Mouse (Mus musculus) E14TG2a.4 (cell line): Measurements from ENCODE around the gene Vps25.

Experiments used
- H3K27me3 ChIP-seq: 2 replicates; pipeline ENCODE4 v1.6.1; 2014; ENCODE audit warnings: low read length, control low read depth; ENCODE audit not compliant: insufficient read depth
- H3K36me3 ChIP-seq: 2 replicates; pipeline ENCODE4 v1.6.1; 2014; ENCODE audit warnings: low read length, control low read depth; ENCODE audit not compliant: insufficient read depth
- H3K4me1 ChIP-seq: replicated peaks from 2 replicates; pipeline ENCODE4 v1.6.1; 2014; ENCODE audit warnings: low read depth, low read length, control low read depth
- H3K4me3 ChIP-seq: replicated peaks from 2 replicates; pipeline ENCODE4 v1.5.1; 2014; ENCODE audit warnings: mild to moderate bottlenecking, low read length
- H3K9me3 ChIP-seq: 2 replicates; pipeline ENCODE4 v1.6.1; 2014; ENCODE audit warnings: low read length, control low read depth
- CTCF ChIP-seq: conservative IDR thresholded peaks from 2 replicates; pipeline ENCODE4 v1.5.1; 2014; ENCODE audit warnings: low read length
- NANOG ChIP-seq: IDR thresholded peaks from 2 replicates; pipeline ENCODE4 v1.6.1; 2014; ENCODE audit warnings: borderline replicate concordance, low read length, mixed read lengths
- POU5F1 ChIP-seq: IDR thresholded peaks from 2 replicates; pipeline ENCODE4 v1.6.1; 2014; ENCODE audit warnings: low read length, borderline replicate concordance

The Vps25 gene

GRCm38 (mm10) chr11:101226065-101226701 is 27.3 kb upstream of the Vps25 start, which contains the start of gene Ezh1:
TSS of gene Ezh1 (minus strand) at chr11:101226463.
- H3K4me3 ChIP-seq, result peak within 1 kb of the TSS; percentile 86
- peaks cover 56% of the 10 kb centered on the region for H3K4me1 ChIP-seq
- peaks cover 4% of the 10 kb centered on the region; the same call in 1 of the 2 replicates for H3K36me3 ChIP-seq
- no peaks in the 10 kb centered on the region for H3K9me3 ChIP-seq
- no peak for TF ChIP-seq POU5F1
- no peak for TF ChIP-seq NANOG
- TF ChIP-seq CTCF, result no peak; the same call in 1 of the 2 replicates
- no peaks in the 10 kb centered on the region for H3K27me3 ChIP-seq

GRCm38 (mm10) chr11:101229361-101229900 is 24.1 kb upstream of the Vps25 start:
- TF ChIP-seq POU5F1 (no peak), CTCF (no peak), NANOG (no peak)
- Histone ChIP-seq H3K36me3 (peaks cover 3% of the 10 kb centered on the region; the same call in 1 of the 2 replicates), H3K27me3 (no peaks in the 10 kb centered on the region), H3K4me1 (peaks cover 79% of the 10 kb centered on the region), H3K4me3 (peak overlapping the region; percentile 23), H3K9me3 (peaks cover 7% of the 10 kb centered on the region; the same call in 1 of the 2 replicates)

GRCm38 (mm10) chr11:101230061-101230511 is 23.4 kb upstream of the Vps25 start:
- no peaks in the 10 kb centered on the region for H3K36me3 ChIP-seq
- H3K9me3 ChIP-seq, result peaks cover 7% of the 10 kb centered on the region; the same call in 1 of the 2 replicates
- peaks cover 75% of the 10 kb centered on the region for H3K4me1 ChIP-seq
- H3K27me3 ChIP-seq, result no peaks in the 10 kb centered on the region
- TF ChIP-seq NANOG, result no peak
- 0 out of 2 replicates have a peak overlapping the region, but pooled peaks have one; percentile 23 for H3K4me3 ChIP-seq

- Histone ChIP-seq H3K27me3 (no peaks in the 10 kb centered on the region), H3K4me3 (peak overlapping the region; percentile 43; the same call in 1 of the 2 replicates), H3K4me1 (peaks cover 72% of the 10 kb centered on the region), H3K36me3 (no peaks in the 10 kb centered on the region), H3K9me3 (peaks cover 7% of the 10 kb centered on the region; the same call in 1 of the 2 replicates)
- TF ChIP-seq POU5F1 (no peak), NANOG (no peak), CTCF (no peak)
Observed at GRCm38 (mm10) chr11:101230526-101230925, 23.0 kb upstream of the Vps25 start.

GRCm38 (mm10) chr11:101230991-101231871 is 22.3 kb upstream of the Vps25 start:
- H3K27me3 ChIP-seq, result no peaks in the 10 kb centered on the region
- H3K36me3 ChIP-seq, result no peaks in the 10 kb centered on the region
- TF ChIP-seq POU5F1 (no peak), CTCF (no peak), NANOG (no peak)
- H3K9me3 ChIP-seq, result peaks cover 7% of the 10 kb centered on the region; the same call in 1 of the 2 replicates
- peaks cover 69% of the 10 kb centered on the region for H3K4me1 ChIP-seq
- peak overlapping the region; percentile 43; the same call in 1 of the 2 replicates for H3K4me3 ChIP-seq

- no peak for TF ChIP-seq CTCF
- no peak for TF ChIP-seq NANOG
- no peak for TF ChIP-seq POU5F1
- Histone ChIP-seq H3K9me3 (peaks cover 7% of the 10 kb centered on the region; the same call in 1 of the 2 replicates), H3K4me3 (no peak overlapping the region), H3K4me1 (peaks cover 69% of the 10 kb centered on the region), H3K36me3 (no peaks in the 10 kb centered on the region), H3K27me3 (no peaks in the 10 kb centered on the region)
Observed at GRCm38 (mm10) chr11:101232010-101232839, 21.3 kb upstream of the Vps25 start.

- H3K9me3 ChIP-seq, result peaks cover 7% of the 10 kb centered on the region; the same call in 1 of the 2 replicates
- no peaks in the 10 kb centered on the region for H3K36me3 ChIP-seq
- H3K4me3 ChIP-seq, result no peak overlapping the region
- peaks cover 64% of the 10 kb centered on the region for H3K4me1 ChIP-seq
- TF ChIP-seq POU5F1, result no peak
- no peak for TF ChIP-seq NANOG
- no peak for TF ChIP-seq CTCF
- H3K27me3 ChIP-seq, result no peaks in the 10 kb centered on the region
Observed at GRCm38 (mm10) chr11:101233240-101233639, 20.3 kb upstream of the Vps25 start.

GRCm38 (mm10) chr11:101234124-101234523 is 19.4 kb upstream of the Vps25 start:
- TF ChIP-seq POU5F1 (no peak), NANOG (peak; percentile 82)
- Histone ChIP-seq H3K4me1 (peaks cover 58% of the 10 kb centered on the region), H3K9me3 (peaks cover 7% of the 10 kb centered on the region; the same call in 1 of the 2 replicates), H3K27me3 (no peaks in the 10 kb centered on the region), H3K36me3 (no peaks in the 10 kb centered on the region), H3K4me3 (peak overlapping the region; percentile 48)
